Mouse (Mus musculus): ENCODE data around the gene Derl3. TPM values are rescaled to one million over a fixed set of nuclear protein-coding genes. Genes with fewer than 3 reads are reported as not detected.

The Derl3 gene
- total and polyA plus RNA-seq, 2 experiments, result 2.1 to 15.0 TPM

GRCm38 (mm10) chr10:75936909-75937667 lies 43.9 kb downstream of the Derl3 start:
- Histone ChIP-seq H3K27ac (replicated peaks; ENCODE audit: insufficient read depth, low read depth, low read length) (peak overlapping the region; percentile 88), H3K4me3 (ENCODE audit: insufficient read depth, low read depth, low read length) (peak overlapping the region; percentile 67), H3K9ac (ENCODE audit: low read depth, low read length) (peak overlapping the region; percentile 81), H3K27me3 (ENCODE audit: control insufficient read depth, insufficient read depth, low read length) (no peaks in the 10 kb centered on the region), H3K79me2 (ENCODE audit: control insufficient read depth, insufficient read depth, low read length) (peaks cover 7% of the 10 kb centered on the region; the same call in 1 of the 2 replicates), H3K4me1 (ENCODE audit: control insufficient read depth, insufficient read depth, low read length) (peaks cover 13% of the 10 kb centered on the region), H3K36me3 (ENCODE audit: control insufficient read depth, insufficient read depth, low read length) (peaks cover 2% of the 10 kb centered on the region)
- TF ChIP-seq POLR2A (IDR thresholded peaks at IDR 0.05; ENCODE audit: extremely low read depth, insufficient read depth, low read length) (no peak), CTCF (IDR thresholded peaks at IDR 0.05; ENCODE audit: low read depth, low read length) (no peak)
- 30% methylated on average over 18 of the region's 18 CpGs for WGBS
- peak; percentile 97 for DNase-seq (ENCODE audit: extremely low read depth, low read depth, low spot score)

- Histone ChIP-seq H3K27me3 (ENCODE audit: control insufficient read depth, insufficient read depth, low read length) (no peaks in the 10 kb centered on the region), H3K4me1 (ENCODE audit: control insufficient read depth, insufficient read depth, low read length) (peaks cover 11% of the 10 kb centered on the region), H3K79me2 (ENCODE audit: control insufficient read depth, insufficient read depth, low read length) (peaks cover 7% of the 10 kb centered on the region; the same call in 1 of the 2 replicates), H3K9ac (ENCODE audit: low read depth, low read length) (peak overlapping the region; percentile 81), H3K4me3 (ENCODE audit: insufficient read depth, low read depth, low read length) (peak overlapping the region; percentile 67), H3K36me3 (ENCODE audit: control insufficient read depth, insufficient read depth, low read length) (peaks cover 2% of the 10 kb centered on the region), H3K27ac (replicated peaks; ENCODE audit: insufficient read depth, low read depth, low read length) (peak overlapping the region; percentile 80)
- WGBS, result 16% methylated on average over 10 of the region's 10 CpGs
- TF ChIP-seq POLR2A (IDR thresholded peaks at IDR 0.05; ENCODE audit: extremely low read depth, insufficient read depth, low read length) (no peak), CTCF (IDR thresholded peaks at IDR 0.05; ENCODE audit: low read depth, low read length) (no peak)
- DNase-seq (ENCODE audit: extremely low read depth, low read depth, low spot score), result peak; percentile 95
These were observed 44.8 kb downstream of the Derl3 start for GRCm38 (mm10) chr10:75937851-75938643.

DNA sequence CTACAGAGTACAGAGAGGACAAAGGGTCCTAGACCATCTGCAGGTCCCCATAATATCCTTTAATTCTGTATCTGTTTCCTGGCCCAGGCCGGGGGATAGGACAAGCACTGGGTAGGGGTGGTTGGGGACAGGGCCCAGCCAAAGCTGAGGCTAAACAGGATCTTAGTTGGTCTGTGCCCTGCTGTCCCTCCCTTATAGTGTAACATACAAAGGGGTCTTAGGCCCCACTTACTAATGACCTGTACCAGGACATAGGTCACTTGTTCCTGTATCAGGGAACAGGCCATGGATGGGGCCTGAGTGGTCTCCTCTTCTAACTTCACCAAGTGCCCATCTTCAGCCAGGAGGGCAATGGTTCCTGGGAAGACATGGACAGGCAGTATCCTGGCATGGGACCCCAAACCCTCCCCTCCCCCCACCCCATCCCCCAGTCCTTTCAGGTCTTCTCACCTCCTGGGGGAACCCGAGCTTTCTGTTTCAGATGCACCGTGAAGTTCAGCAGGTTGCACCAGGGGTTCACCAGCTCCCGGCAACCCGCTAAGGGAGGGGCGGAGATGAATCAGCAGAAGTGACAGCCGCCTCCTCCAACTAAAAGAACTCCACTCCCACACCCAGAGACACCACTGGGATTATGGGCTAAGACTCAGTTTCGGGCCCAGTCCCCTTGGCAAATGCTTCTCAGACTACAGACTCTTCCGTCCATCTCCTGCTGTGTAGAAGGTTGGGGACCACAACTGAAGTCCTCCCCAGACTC lies 46.4 kb downstream of the Derl3 start:
- peaks cover 16% of the 10 kb centered on the region for H3K4me1 ChIP-seq (ENCODE audit: control insufficient read depth, insufficient read depth, low read length)
- no peak overlapping the region for H3K27ac ChIP-seq (replicated peaks; ENCODE audit: insufficient read depth, low read depth, low read length)
- TF ChIP-seq CTCF (IDR thresholded peaks at IDR 0.05; ENCODE audit: low read depth, low read length) (no peak), POLR2A (IDR thresholded peaks at IDR 0.05; ENCODE audit: extremely low read depth, insufficient read depth, low read length) (0 out of 2 replicates have a peak, but pooled peaks have one; percentile 11)
- H3K27me3 ChIP-seq (ENCODE audit: control insufficient read depth, insufficient read depth, low read length), result no peaks in the 10 kb centered on the region
- H3K79me2 ChIP-seq (ENCODE audit: control insufficient read depth, insufficient read depth, low read length), result peaks cover 7% of the 10 kb centered on the region; the same call in 1 of the 2 replicates
- H3K4me3 ChIP-seq (ENCODE audit: insufficient read depth, low read depth, low read length), result no peak overlapping the region
- no peak overlapping the region for H3K9ac ChIP-seq (ENCODE audit: low read depth, low read length)
- 55% methylated on average over 9 of the region's 9 CpGs for WGBS
- peaks cover 2% of the 10 kb centered on the region for H3K36me3 ChIP-seq (ENCODE audit: control insufficient read depth, insufficient read depth, low read length)
- no peak for DNase-seq (ENCODE audit: extremely low read depth, low read depth, low spot score)

DNA sequence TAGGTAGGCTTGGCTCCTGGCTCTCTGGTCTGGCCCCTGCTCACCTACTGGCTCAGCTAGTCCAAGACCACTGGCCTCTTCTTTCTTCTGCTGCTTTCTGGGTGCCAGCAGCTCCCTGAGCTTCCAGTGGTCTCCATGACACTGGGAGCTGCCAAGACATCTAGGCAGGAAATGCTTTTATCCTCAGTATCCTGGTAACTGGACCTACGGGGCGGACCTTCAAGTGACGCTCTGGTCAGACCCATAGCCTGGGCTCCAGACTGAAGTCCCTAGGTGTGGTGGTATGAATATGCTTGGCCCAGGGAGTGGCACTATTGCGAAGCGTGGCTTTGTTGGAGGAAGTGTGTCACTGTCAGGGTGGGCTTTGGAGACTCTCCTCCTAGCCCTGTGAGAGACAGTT lies 47.3 kb downstream of the Derl3 start, which contains the start of gene Gm867:
Gene Gm867, minus strand, starts transcription at position 153 of the 400 bp plus-strand sequence.
- H3K27me3 ChIP-seq (ENCODE audit: control insufficient read depth, insufficient read depth, low read length), result no peaks in the 10 kb centered on the region
- H3K79me2 ChIP-seq (ENCODE audit: control insufficient read depth, insufficient read depth, low read length), result peaks cover 7% of the 10 kb centered on the region; the same call in 1 of the 2 replicates
- H3K9ac ChIP-seq (ENCODE audit: low read depth, low read length), result no peak within 1 kb of the TSS
- peaks cover 15% of the 10 kb centered on the region for H3K4me1 ChIP-seq (ENCODE audit: control insufficient read depth, insufficient read depth, low read length)
- peaks cover 2% of the 10 kb centered on the region for H3K36me3 ChIP-seq (ENCODE audit: control insufficient read depth, insufficient read depth, low read length)
- DNase-seq (ENCODE audit: extremely low read depth, low read depth, low spot score), result no peak
- no peak within 1 kb of the TSS for H3K4me3 ChIP-seq (ENCODE audit: insufficient read depth, low read depth, low read length)
- 81% methylated on average over 5 of the region's 5 CpGs for WGBS
- no peak within 1 kb of the TSS for H3K27ac ChIP-seq (replicated peaks; ENCODE audit: insufficient read depth, low read depth, low read length)
- TF ChIP-seq CTCF (IDR thresholded peaks at IDR 0.05; ENCODE audit: low read depth, low read length), result no peak

DNA sequence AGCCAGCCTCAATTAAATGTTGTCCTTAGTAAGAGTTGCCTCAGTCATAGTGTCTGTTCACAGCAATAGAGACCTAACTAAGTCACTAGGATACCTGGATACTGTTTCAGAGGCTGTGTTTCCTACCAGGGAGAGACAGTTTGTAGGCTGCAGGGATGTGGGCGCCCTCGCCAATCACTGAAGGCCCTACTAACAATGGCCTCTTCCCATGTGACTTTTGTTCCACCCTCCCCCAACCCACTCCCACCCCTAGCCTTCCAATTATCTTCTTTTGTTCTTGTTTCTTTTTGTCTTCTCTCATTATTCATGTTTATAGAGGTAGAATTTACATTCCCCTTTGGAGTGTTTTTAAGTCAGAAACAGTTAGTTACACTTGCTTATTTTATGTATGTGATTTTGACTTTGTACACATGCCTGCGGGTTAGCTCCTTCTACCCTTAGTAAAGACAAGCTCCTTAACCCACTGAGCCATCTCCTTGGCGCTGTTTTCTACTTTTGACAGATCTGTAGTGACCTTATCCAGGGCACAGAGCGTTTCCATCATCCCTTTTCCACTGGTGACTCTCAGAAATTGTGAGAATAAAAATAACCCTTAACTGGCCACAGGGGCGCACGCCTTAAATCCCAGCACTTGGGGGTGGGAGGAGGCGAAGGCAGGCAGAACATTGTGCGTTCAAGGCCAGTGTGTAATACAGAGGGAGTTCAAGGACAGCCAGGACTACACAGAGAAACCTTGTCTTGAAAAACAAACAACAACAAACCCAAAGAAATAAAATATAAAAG lies 48.0 kb downstream of the Derl3 start:
- peaks cover 2% of the 10 kb centered on the region for H3K36me3 ChIP-seq (ENCODE audit: control insufficient read depth, insufficient read depth, low read length)
- no peak overlapping the region for H3K4me3 ChIP-seq (ENCODE audit: insufficient read depth, low read depth, low read length)
- no peak overlapping the region for H3K27ac ChIP-seq (replicated peaks; ENCODE audit: insufficient read depth, low read depth, low read length)
- no peak for DNase-seq (ENCODE audit: extremely low read depth, low read depth, low spot score)
- no peak overlapping the region for H3K9ac ChIP-seq (ENCODE audit: low read depth, low read length)
- H3K27me3 ChIP-seq (ENCODE audit: control insufficient read depth, insufficient read depth, low read length), result no peaks in the 10 kb centered on the region
- no peak for TF ChIP-seq POLR2A (IDR thresholded peaks at IDR 0.05; ENCODE audit: extremely low read depth, insufficient read depth, low read length)
- peaks cover 15% of the 10 kb centered on the region for H3K4me1 ChIP-seq (ENCODE audit: control insufficient read depth, insufficient read depth, low read length)
- peaks cover 5% of the 10 kb centered on the region; the same call in 1 of the 2 replicates for H3K79me2 ChIP-seq (ENCODE audit: control insufficient read depth, insufficient read depth, low read length)
- 83% methylated on average over 9 of the region's 9 CpGs for WGBS

All from liver, adult 2 months (tissue).